Mouse (Mus musculus) CH12.LX (cell line): ENCODE measurements around the gene Fam214b. TPM values are rescaled to one million over a fixed set of nuclear protein-coding genes. Genes with fewer than 3 reads are reported as not detected.

Experiments used
- DNase-seq: peaks from one replicate; pipeline ENCODE4 v3.0.0-alpha.2; 2013; ENCODE audit errors: extremely low read depth
- H3K27ac ChIP-seq: 2 replicates; pipeline ENCODE4 v1.5.1; 2012; ENCODE audit warnings: low read depth, mild to moderate bottlenecking, control low read depth, moderate library complexity; ENCODE audit not compliant: insufficient read depth
- H3K27me3 ChIP-seq: replicated peaks from 2 replicates; pipeline ENCODE3; 2012; ENCODE audit warnings: inconsistent platforms
- H3K36me3 ChIP-seq, 2 experiments: replicated peaks in 1 of 2; 2 replicates each; pipeline versions ENCODE3 to v1.6.1; 2012; ENCODE audit warnings: inconsistent platforms in 1 of 2, low read length in 1 of 2, mild to moderate bottlenecking in 1 of 2, mixed read lengths in 1 of 2, moderate library complexity in 1 of 2; ENCODE audit not compliant: control insufficient read depth in 1 of 2, insufficient read depth in 1 of 2
- H3K4me1 ChIP-seq, 2 experiments: 2 replicates each; pipeline ENCODE4 v1.6.1; 2012; ENCODE audit warnings: inconsistent platforms in 1 of 2, moderate library complexity in 1 of 2; ENCODE audit not compliant: insufficient read depth in 2 of 2, control insufficient read depth in 1 of 2
- H3K4me2 ChIP-seq: 2 replicates; pipeline ENCODE4 v1.6.1; 2012; ENCODE audit warnings: low read depth, mild to moderate bottlenecking, control low read depth; ENCODE audit not compliant: poor library complexity, insufficient read depth, severe bottlenecking
- H3K4me3 ChIP-seq, 3 experiments: fragments of 150-350 bp in 1 of 3; sonication (generic) in 1 of 3; replicated peaks in 1 of 3; 2 replicates each; pipeline versions ENCODE3 to v1.5.1; 2011 to 2012; ENCODE audit warnings: low read depth in 2 of 3, low read length in 2 of 3, mild to moderate bottlenecking in 2 of 3, moderate library complexity in 2 of 3, control low read depth in 1 of 3, improper control_type of control experiment in 1 of 3, inconsistent platforms in 1 of 3, mixed read lengths in 1 of 3; ENCODE audit not compliant: poor library complexity in 1 of 3
- H3K79me2 ChIP-seq: replicated peaks from 2 replicates; pipeline ENCODE4 v1.6.1; 2012; ENCODE audit warnings: mild to moderate bottlenecking, moderate library complexity; ENCODE audit not compliant: control insufficient read depth, poor library complexity, insufficient read depth, severe bottlenecking; ENCODE audit errors: extremely low read depth
- H3K9ac ChIP-seq: 2 replicates; pipeline ENCODE4 v1.6.1; 2012; ENCODE audit warnings: low read depth, mild to moderate bottlenecking, control low read depth, moderate library complexity; ENCODE audit not compliant: insufficient read depth
- H3K9me3 ChIP-seq: replicated peaks from 2 replicates; pipeline ENCODE3; 2012; ENCODE audit warnings: low read length, inconsistent platforms, mixed read lengths
- CHD1 ChIP-seq: IDR thresholded peaks from 2 replicates; pipeline ENCODE4 v1.6.1; 2012; ENCODE audit warnings: low read depth, low read length, improper control_type of control experiment, inconsistent platforms
- CTCF ChIP-seq, 2 experiments: IDR thresholded peaks in 1 of 2; conservative IDR thresholded peaks in 1 of 2; 2 replicates each; pipeline ENCODE4 v1.5.1; 2011 to 2012; ENCODE audit warnings: low read depth in 2 of 2, low read length in 2 of 2, improper control_type of control experiment in 1 of 2, inconsistent platforms in 1 of 2, mild to moderate bottlenecking in 1 of 2, moderate library complexity in 1 of 2
- E2F4 ChIP-seq: IDR thresholded peaks from 2 replicates; pipeline ENCODE4 v1.6.1; 2011; ENCODE audit warnings: low read depth, low read length, improper control_type of control experiment; ENCODE audit not compliant: insufficient replicate concordance
- EP300 ChIP-seq: IDR thresholded peaks from 2 replicates; pipeline ENCODE4 v1.6.1; 2011; ENCODE audit warnings: low read length, improper control_type of control experiment
- GABPA ChIP-seq: IDR thresholded peaks from 2 replicates; pipeline ENCODE4 v1.6.1; 2012; ENCODE audit warnings: low read depth, low read length, improper control_type of control experiment, inconsistent platforms; ENCODE audit not compliant: insufficient replicate concordance
- HCFC1 ChIP-seq: IDR thresholded peaks from 2 replicates; pipeline ENCODE4 v1.6.1; 2012; ENCODE audit warnings: low read depth, mild to moderate bottlenecking, inconsistent platforms, low read length, improper control_type of control experiment
- JUN ChIP-seq: IDR thresholded peaks from 2 replicates; pipeline ENCODE4 v1.6.1; 2011; ENCODE audit warnings: low read depth, mild to moderate bottlenecking, low read length, improper control_type of control experiment, moderate library complexity; ENCODE audit not compliant: insufficient read depth
- JUND ChIP-seq: conservative IDR thresholded peaks from 2 replicates; pipeline ENCODE4 v1.6.1; 2011; ENCODE audit warnings: low read depth, low read length, improper control_type of control experiment
- MAFK ChIP-seq: IDR thresholded peaks from 2 replicates; pipeline ENCODE4 v1.6.1; 2011; ENCODE audit warnings: low read length, improper control_type of control experiment; ENCODE audit not compliant: insufficient replicate concordance
- MAZ ChIP-seq: IDR thresholded peaks from 2 replicates; pipeline ENCODE4 v1.6.1; 2012; ENCODE audit warnings: low read depth, mild to moderate bottlenecking, inconsistent platforms, low read length, improper control_type of control experiment, moderate library complexity
- MXI1 ChIP-seq: IDR thresholded peaks from 2 replicates; pipeline ENCODE4 v1.6.1; 2011; ENCODE audit warnings: mild to moderate bottlenecking, low read depth, low read length, improper control_type of control experiment
- PAX5 ChIP-seq: IDR thresholded peaks from 2 replicates; pipeline ENCODE4 v1.6.1; 2012; ENCODE audit warnings: low read length, inconsistent platforms, mixed read lengths
- POLR2A ChIP-seq: IDR thresholded peaks from 2 replicates; pipeline ENCODE4 v1.6.1; 2011; ENCODE audit warnings: low read depth, mild to moderate bottlenecking, improper control_type of control experiment, low read length
- POLR2AphosphoS2 ChIP-seq: IDR thresholded peaks from 2 replicates; pipeline ENCODE4 v1.6.1; 2011; ENCODE audit warnings: low read depth, low read length, improper control_type of control experiment
- RAD21 ChIP-seq: IDR thresholded peaks from 2 replicates; pipeline ENCODE4 v1.6.1; 2011; ENCODE audit warnings: low read depth, mild to moderate bottlenecking, low read length, improper control_type of control experiment, moderate library complexity
- RCOR1 ChIP-seq: conservative IDR thresholded peaks from 2 replicates; pipeline ENCODE4 v1.6.1; 2012; ENCODE audit warnings: low read depth, mild to moderate bottlenecking, inconsistent platforms, low read length, improper control_type of control experiment
- SIN3A ChIP-seq: IDR thresholded peaks from 2 replicates; pipeline ENCODE4 v1.6.1; 2012; ENCODE audit warnings: low read length, improper control_type of control experiment, inconsistent platforms
- TBP ChIP-seq: conservative IDR thresholded peaks from 2 replicates; pipeline ENCODE4 v1.6.1; 2011; ENCODE audit warnings: low read depth, low read length, improper control_type of control experiment
- USF2 ChIP-seq: conservative IDR thresholded peaks from 2 replicates; pipeline ENCODE4 v1.6.1; 2011; ENCODE audit warnings: low read depth, low read length, improper control_type of control experiment
- ZKSCAN1 ChIP-seq: IDR thresholded peaks from 2 replicates; pipeline ENCODE4 v1.6.1; 2012; ENCODE audit warnings: low read depth, inconsistent platforms, low read length, improper control_type of control experiment, borderline replicate concordance
- ZNF384 ChIP-seq: IDR thresholded peaks from 2 replicates; pipeline ENCODE4 v1.6.1; 2012; ENCODE audit warnings: low read depth, low read length, improper control_type of control experiment, inconsistent platforms
- dilution Hi-C: fragments of 300-500 bp; cut with MboI; formaldehyde crosslinking; loops from 2 replicates; pipeline ENCODE4 v1.14.3; 2020; ENCODE audit warnings: low sequenced_read_pairs; ENCODE audit not compliant: extremely low pct_unique_long_range_greater_than_20kb, extremely low pct_ligation_motif_present
- in situ Hi-C: fragments of 300-500 bp; cut with MboI; formaldehyde crosslinking; loops from 3 replicates; pipeline ENCODE4 v1.14.3; 2019; ENCODE audit warnings: low sequenced_read_pairs, low pct_ligation_motif_present, low pct_unique_long_range_greater_than_20kb, mixed read lengths
- polyA plus RNA-seq: library from polyadenylated mRNA; unstranded; fragments of >175 nt; gene quantifications from 2 replicates; pipeline ENCODE4 v1.2.1, GENCODE M21; 2012; ENCODE audit warnings: low read depth; ENCODE audit not compliant: insufficient read length
- total RNA-seq, 2 experiments: library from RNA; depleted of rRNA; stranded (reverse); fragments of 300-350 nt in 1 of 2; fragments of >200 nt in 1 of 2; gene quantifications; 2 replicates each; pipeline ENCODE4 v1.2.3; 2012 to 2014

The Fam214b gene
- total and polyA plus RNA-seq, 3 experiments, result 1.7 to 4.7 (median 3.3) TPM

- dilution Hi-C loops, result no loop called here
- Histone ChIP-seq H3K27me3 (peaks cover 8% of the 10 kb centered on the region), H3K9ac (no peak overlapping the region), H3K4me2 (no peak overlapping the region), H3K36me3 (no peaks in the 10 kb centered on the region), H3K27ac (no peak overlapping the region), H3K4me3 (no peak overlapping the region), H3K9me3 (no peaks in the 10 kb centered on the region), H3K4me1 (no peaks in the 10 kb centered on the region), H3K79me2 (no peaks in the 10 kb centered on the region)
- in situ Hi-C loops, result loop anchor here (25.0 kb wide), 1 partner anchor 334 kb away; no protein-coding TSS in a partner anchor
- TF ChIP-seq MXI1 (no peak), HCFC1 (no peak), POLR2AphosphoS2 (no peak), TBP (no peak), ZNF384 (no peak), MAFK (no peak), RCOR1 (no peak), GABPA (no peak), ZKSCAN1 (no peak), RAD21 (no peak), SIN3A (no peak), JUN (no peak), E2F4 (no peak), CHD1 (no peak), JUND (no peak), CTCF (conservative IDR thresholded peaks at IDR 0.05 in 1 of 2, IDR thresholded peaks at IDR 0.05 in 1 of 2; ENCODE audit: low read depth in 2 of 2, low read length in 2 of 2) (no peak)
- DNase-seq, result no peak
Observed at GRCm38 (mm10) chr4:43078071-43078718, 32.2 kb upstream of the Fam214b start.

GRCm38 (mm10) chr4:43074923-43075322 is 28.9 kb upstream of the Fam214b start:
- Histone ChIP-seq H3K4me1 (no peaks in the 10 kb centered on the region), H3K9me3 (no peaks in the 10 kb centered on the region), H3K9ac (no peak overlapping the region), H3K4me2 (no peak overlapping the region), H3K36me3 (no peaks in the 10 kb centered on the region), H3K79me2 (no peaks in the 10 kb centered on the region), H3K4me3 (no peak overlapping the region), H3K27me3 (peaks cover 8% of the 10 kb centered on the region), H3K27ac (no peak overlapping the region)
- dilution Hi-C loops (no loop called here), in situ Hi-C loops (loop anchor here (25.0 kb wide), 1 partner anchor 337 kb away; no protein-coding TSS in a partner anchor)
- no peak for DNase-seq
- no peak for TF ChIP-seq MAZ
- TF ChIP-seq HCFC1, result no peak
- no peak for TF ChIP-seq PAX5
- no peak for TF ChIP-seq POLR2A
- TF ChIP-seq POLR2AphosphoS2, result no peak
- TF ChIP-seq USF2, result no peak
- TF ChIP-seq TBP, result no peak
- no peak for TF ChIP-seq JUND
- TF ChIP-seq EP300, result no peak
